Mouse (Mus musculus): Measurements from ENCODE around the gene Rps11. TPM values are rescaled to one million over a fixed set of nuclear protein-coding genes. Genes with fewer than 3 reads are reported as not detected.
"Not testable (repeated sequence)": the region's sequence is repeated elsewhere in the genome, so short reads cannot be mapped to it uniquely, and the experiment has no call there.

Gene Rps11
- polyA plus RNA-seq, 1 experiment: 1,240 TPM

- TF ChIP-seq CTCF (IDR thresholded peaks at IDR 0.05; ENCODE audit: control insufficient read depth, insufficient read depth, low read length) (no peak), POLR2A (IDR thresholded peaks at IDR 0.05; ENCODE audit: borderline replicate concordance, control insufficient read depth, low read depth, low read length) (no peak)
- H3K4me1 ChIP-seq (ENCODE audit: control insufficient read depth, insufficient read depth, low read length): no peaks in the 10 kb centered on the region; the same call in 1 of the 2 replicates
- no peak overlapping the region for H3K27ac ChIP-seq (ENCODE audit: control insufficient read depth, insufficient read depth, low read depth, low read length, poor library complexity)
- H3K4me3 ChIP-seq (replicated peaks; ENCODE audit: control insufficient read depth, low read depth, low read length): no peak overlapping the region
- 80% methylated on average over 5 of the region's 5 CpGs for WGBS
These were observed 19.3 kb downstream of the Rps11 start for GRCm38 (mm10) chr7:45104941-45105340.

GRCm38 (mm10) chr7:45103652-45104180 is 20.5 kb downstream of the Rps11 start, which contains the start of gene Fcgrt:
Gene Fcgrt (minus strand): TSS chr7:45103851.
- Histone ChIP-seq H3K4me3 (replicated peaks; ENCODE audit: control insufficient read depth, low read depth, low read length) (peak within 1 kb of the TSS; percentile 22), H3K27ac (ENCODE audit: control insufficient read depth, insufficient read depth, low read depth, low read length, poor library complexity) (peak within 1 kb of the TSS; percentile 24), H3K4me1 (ENCODE audit: control insufficient read depth, insufficient read depth, low read length) (no peaks in the 10 kb centered on the region; the same call in 1 of the 2 replicates)
- 15% methylated on average over 7 of the region's 7 CpGs for WGBS
- TF ChIP-seq POLR2A (IDR thresholded peaks at IDR 0.05; ENCODE audit: borderline replicate concordance, control insufficient read depth, low read depth, low read length) (0 out of 2 replicates have a peak, but pooled peaks have one; percentile 30), CTCF (IDR thresholded peaks at IDR 0.05; ENCODE audit: control insufficient read depth, insufficient read depth, low read length) (no peak)

- 80% methylated on average over 9 of the region's 9 CpGs for WGBS
- Histone ChIP-seq H3K27ac (ENCODE audit: control insufficient read depth, insufficient read depth, low read depth, low read length, poor library complexity) (peak overlapping the region; percentile 24), H3K4me3 (replicated peaks; ENCODE audit: control insufficient read depth, low read depth, low read length) (peak overlapping the region; percentile 22), H3K4me1 (ENCODE audit: control insufficient read depth, insufficient read depth, low read length) (no peaks in the 10 kb centered on the region; the same call in 1 of the 2 replicates)
- TF ChIP-seq CTCF (IDR thresholded peaks at IDR 0.05; ENCODE audit: control insufficient read depth, insufficient read depth, low read length) (no peak), POLR2A (IDR thresholded peaks at IDR 0.05; ENCODE audit: borderline replicate concordance, control insufficient read depth, low read depth, low read length) (no peak)
These were observed 21.2 kb downstream of the Rps11 start for GRCm38 (mm10) chr7:45102940-45103585.

- WGBS: 69% methylated on average over 11 of the region's 11 CpGs
- H3K27ac ChIP-seq (ENCODE audit: control insufficient read depth, insufficient read depth, low read depth, low read length, poor library complexity): no peak overlapping the region
- H3K4me3 ChIP-seq (replicated peaks; ENCODE audit: control insufficient read depth, low read depth, low read length): no peak overlapping the region
- TF ChIP-seq POLR2A (IDR thresholded peaks at IDR 0.05; ENCODE audit: borderline replicate concordance, control insufficient read depth, low read depth, low read length) (no peak), CTCF (IDR thresholded peaks at IDR 0.05; ENCODE audit: control insufficient read depth, insufficient read depth, low read length) (no peak)
- no peaks in the 10 kb centered on the region for H3K4me1 ChIP-seq (ENCODE audit: control insufficient read depth, insufficient read depth, low read length)
These were observed 21.8 kb downstream of the Rps11 start for GRCm38 (mm10) chr7:45102441-45102840.

- H3K27ac ChIP-seq (ENCODE audit: control insufficient read depth, insufficient read depth, low read depth, low read length, poor library complexity): no peak overlapping the region
- H3K4me3 ChIP-seq (replicated peaks; ENCODE audit: control insufficient read depth, low read depth, low read length): no peak overlapping the region
- H3K4me1 ChIP-seq (ENCODE audit: control insufficient read depth, insufficient read depth, low read length): no peaks in the 10 kb centered on the region
- TF ChIP-seq POLR2A (IDR thresholded peaks at IDR 0.05; ENCODE audit: borderline replicate concordance, control insufficient read depth, low read depth, low read length) (no peak), CTCF (IDR thresholded peaks at IDR 0.05; ENCODE audit: control insufficient read depth, insufficient read depth, low read length) (no peak)
- 88% methylated on average over 6 of the region's 6 CpGs for WGBS
These were observed 24.2 kb downstream of the Rps11 start for GRCm38 (mm10) chr7:45100046-45100445.

GRCm38 (mm10) chr7:45098541-45099240 is 25.5 kb downstream of the Rps11 start:
- H3K4me1 ChIP-seq (ENCODE audit: control insufficient read depth, insufficient read depth, low read length): no peaks in the 10 kb centered on the region
- TF ChIP-seq CTCF (IDR thresholded peaks at IDR 0.05; ENCODE audit: control insufficient read depth, insufficient read depth, low read length) (peak; percentile 38), POLR2A (IDR thresholded peaks at IDR 0.05; ENCODE audit: borderline replicate concordance, control insufficient read depth, low read depth, low read length) (no peak)
- no peak overlapping the region for H3K27ac ChIP-seq (ENCODE audit: control insufficient read depth, insufficient read depth, low read depth, low read length, poor library complexity)
- 83% methylated on average over 8 of the region's 8 CpGs for WGBS
- H3K4me3 ChIP-seq (replicated peaks; ENCODE audit: control insufficient read depth, low read depth, low read length): no peak overlapping the region

GRCm38 (mm10) chr7:45097479-45097878 is 26.8 kb downstream of the Rps11 start:
- Histone ChIP-seq H3K4me3 (replicated peaks; ENCODE audit: control insufficient read depth, low read depth, low read length) (no peak overlapping the region), H3K4me1 (ENCODE audit: control insufficient read depth, insufficient read depth, low read length) (no peaks in the 10 kb centered on the region), H3K27ac (ENCODE audit: control insufficient read depth, insufficient read depth, low read depth, low read length, poor library complexity) (no peak overlapping the region)
- WGBS: 7% methylated on average over 6 of the region's 6 CpGs
- TF ChIP-seq POLR2A (IDR thresholded peaks at IDR 0.05; ENCODE audit: borderline replicate concordance, control insufficient read depth, low read depth, low read length) (no peak), CTCF (IDR thresholded peaks at IDR 0.05; ENCODE audit: control insufficient read depth, insufficient read depth, low read length) (no peak)

- not testable (repeated sequence) for H3K4me1 ChIP-seq (ENCODE audit: control insufficient read depth, insufficient read depth, low read length); H3K4me3 ChIP-seq (replicated peaks; ENCODE audit: control insufficient read depth, low read depth, low read length); H3K27ac ChIP-seq (ENCODE audit: control insufficient read depth, insufficient read depth, low read depth, low read length, poor library complexity)
- 88% methylated on average over 14 of the region's 14 CpGs for WGBS
These were observed 28.3 kb downstream of the Rps11 start for GRCm38 (mm10) chr7:45095965-45096364.

Measured in bone marrow, adult 2 months (tissue).